Mouse (Mus musculus) heart, embryonic 13.5 days (tissue): ENCODE data around the gene Lrrc8c. TPM values are rescaled to one million over a fixed set of nuclear protein-coding genes. Genes with fewer than 3 reads are reported as not detected.
A peak's percentile ranks its signal among the peaks of the same experiment; 100 is the strongest.

Experiments used
- ATAC-seq: fragments of 200-750 bp; cut with Nextera tagmentation; 2 replicates; pipeline ENCODE4 v1.8.0; 2017; ENCODE audit warnings: moderate TSS enrichment; ENCODE audit not compliant: insufficient number of reproducible peaks, low FRiP score, low TSS enrichment; ENCODE audit errors: extremely low read depth
- H3K27ac ChIP-seq: fragments of 300-500 bp; sonication (generic); replicated peaks from 2 replicates; pipeline ENCODE4 v1.5.1; 2015; ENCODE audit warnings: moderate library complexity, mild to moderate bottlenecking, inconsistent platforms
- H3K27me3 ChIP-seq: fragments of 300-500 bp; sonication (generic); replicated peaks from 2 replicates; pipeline ENCODE4 v1.6.1; 2015; ENCODE audit warnings: mild to moderate bottlenecking, inconsistent platforms
- H3K36me3 ChIP-seq: fragments of 300-500 bp; sonication (generic); 2 replicates; pipeline ENCODE4 v1.6.1; 2015; ENCODE audit warnings: mild to moderate bottlenecking, inconsistent platforms
- H3K4me1 ChIP-seq: fragments of 300-500 bp; sonication (generic); 2 replicates; pipeline ENCODE4 v1.6.1; 2015; ENCODE audit warnings: inconsistent platforms
- H3K4me2 ChIP-seq: fragments of 300-500 bp; sonication (generic); 2 replicates; pipeline ENCODE4 v1.6.1; 2015; ENCODE audit warnings: inconsistent platforms, mild to moderate bottlenecking, moderate library complexity
- H3K4me3 ChIP-seq: fragments of 300-500 bp; sonication (generic); 2 replicates; pipeline ENCODE4 v1.5.1; 2015; ENCODE audit warnings: moderate library complexity, mild to moderate bottlenecking, inconsistent platforms
- H3K9ac ChIP-seq: fragments of 300-500 bp; sonication (generic); 2 replicates; pipeline ENCODE4 v1.6.1; 2015; ENCODE audit warnings: inconsistent platforms, mild to moderate bottlenecking, moderate library complexity
- H3K9me3 ChIP-seq: fragments of 300-500 bp; sonication (generic); 2 replicates; pipeline ENCODE4 v1.6.1; 2016; ENCODE audit warnings: inconsistent platforms
- WGBS: fragments of 180-500 bp; shearing (Covaris S2); methylation state at CpG from one replicate; pipeline ENCODE4 v1.1.7; 2015; ENCODE audit warnings: mixed read lengths; 5-methylcytosine and 5-hydroxymethylcytosine counted together
- polyA plus RNA-seq: library from polyadenylated mRNA; unstranded; fragments of >200 nt; fragmentation: Nextera tagmentation; extraction: Ambion mirVana; gene quantifications from 2 replicates; pipeline ENCODE4 v1.2.1, GENCODE M21; 2015

Gene Lrrc8c
- 18.3 and 19.7 TPM in 2 replicates for polyA plus RNA-seq

- Histone ChIP-seq H3K4me3 (peak within 1 kb of the TSS; percentile 92), H3K27ac (peak within 1 kb of the TSS; percentile 98), H3K27me3 (no peaks in the 10 kb centered on the region), H3K4me2 (peak within 1 kb of the TSS; percentile 88), H3K9me3 (no peaks in the 10 kb centered on the region), H3K4me1 (peaks cover 63% of the 10 kb centered on the region), H3K36me3 (peaks cover under 1% of the 10 kb centered on the region; the same call in 1 of the 2 replicates), H3K9ac (peak within 1 kb of the TSS; percentile 97)
- peak; percentile 80 for ATAC-seq
- WGBS: under 1% methylated on average over 73 of the region's 93 CpGs
These were observed at the start of gene Lrrc8c for GRCm38 (mm10) chr5:105519096-105519975. TSS of gene Lrrc8c (plus strand) at chr5:105519388.

DNA sequence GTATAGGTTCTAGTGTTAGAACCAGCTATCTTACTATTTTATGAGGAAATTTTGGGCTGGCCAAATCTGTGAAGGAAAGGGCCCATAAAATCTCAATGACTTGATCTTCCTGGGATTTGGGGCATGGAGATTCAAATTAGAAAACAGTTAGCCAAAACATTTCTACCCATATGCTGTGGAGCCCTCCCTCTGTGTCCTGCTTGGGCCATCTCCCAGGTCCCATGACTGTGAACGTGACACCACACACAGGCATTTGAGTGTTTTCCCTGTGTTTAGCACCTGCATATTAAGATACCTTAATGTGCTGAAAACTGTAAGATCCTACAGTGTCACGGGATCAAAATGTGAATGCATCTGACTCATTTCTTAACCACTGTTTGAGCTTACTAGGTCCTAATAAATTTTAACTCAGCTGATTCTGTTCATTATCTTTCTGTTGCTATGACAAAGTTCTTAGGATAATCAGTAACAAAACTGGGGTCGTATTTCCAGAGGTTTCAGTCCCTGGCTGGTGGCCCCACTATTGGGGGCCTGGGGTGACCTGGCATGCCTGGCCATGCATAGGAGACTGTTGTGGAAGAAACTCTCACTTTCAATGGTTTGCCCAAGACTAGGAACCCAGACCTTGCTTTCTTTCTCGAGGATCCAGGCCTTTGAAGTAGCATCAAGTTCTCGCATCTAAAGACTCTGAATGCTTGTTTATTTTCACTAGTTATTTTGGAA, 46.0 kb upstream of the Lrrc8c start:
- WGBS: 64% methylated on average over 5 of the region's 5 CpGs
- Histone ChIP-seq H3K27ac (no peak overlapping the region), H3K4me3 (no peak overlapping the region), H3K9ac (no peak overlapping the region), H3K4me2 (no peak overlapping the region), H3K9me3 (no peaks in the 10 kb centered on the region), H3K36me3 (peaks cover 14% of the 10 kb centered on the region), H3K27me3 (no peaks in the 10 kb centered on the region), H3K4me1 (no peaks in the 10 kb centered on the region)
- no peak for ATAC-seq

DNA sequence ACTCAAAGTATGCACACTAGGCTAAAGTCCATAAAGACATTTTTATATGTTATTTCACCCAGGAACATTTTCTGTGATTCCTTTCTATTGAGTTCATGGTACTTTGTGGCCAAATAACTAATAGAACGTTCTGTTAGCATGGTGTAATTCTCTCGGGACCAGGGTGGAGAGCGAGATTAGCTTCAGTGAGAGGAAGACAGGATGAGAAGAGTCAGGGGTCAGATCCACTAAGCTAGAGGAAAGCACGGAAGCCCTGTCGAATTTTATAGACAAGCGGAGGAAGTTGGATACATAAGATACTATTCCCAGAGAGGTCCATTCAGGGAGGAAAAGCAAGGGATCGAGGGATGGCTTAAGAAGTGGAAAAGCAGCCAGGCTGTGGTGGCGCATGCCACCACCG, 41.7 kb upstream of the Lrrc8c start:
- Histone ChIP-seq H3K4me1 (no peaks in the 10 kb centered on the region), H3K36me3 (peaks cover 36% of the 10 kb centered on the region), H3K9me3 (no peaks in the 10 kb centered on the region), H3K4me3 (no peak overlapping the region), H3K27ac (no peak overlapping the region), H3K27me3 (no peaks in the 10 kb centered on the region), H3K4me2 (no peak overlapping the region), H3K9ac (no peak overlapping the region)
- 72% methylated on average over 9 of the region's 9 CpGs for WGBS
- no peak for ATAC-seq

DNA sequence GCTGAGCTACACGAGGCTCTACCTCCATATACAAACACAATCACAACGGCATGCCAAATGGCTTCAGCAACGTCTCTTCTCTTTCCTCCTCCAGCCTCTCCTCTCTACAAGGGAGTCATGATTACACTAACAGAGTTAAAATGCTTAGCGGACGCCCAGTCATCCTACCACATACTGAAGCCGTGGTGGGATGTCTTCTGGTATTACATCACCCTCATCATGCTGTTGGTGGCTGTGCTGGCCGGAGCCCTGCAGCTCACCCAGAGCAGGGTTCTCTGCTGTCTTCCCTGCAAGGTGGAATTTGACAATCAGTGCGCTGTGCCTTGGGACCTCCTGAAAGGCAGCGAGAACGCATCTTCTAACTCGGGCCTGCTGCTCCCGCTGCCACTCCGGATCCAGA, 39.5 kb upstream of the Lrrc8c start:
- Histone ChIP-seq H3K4me3 (no peak overlapping the region), H3K4me2 (no peak overlapping the region), H3K27ac (no peak overlapping the region), H3K9ac (no peak overlapping the region), H3K27me3 (no peaks in the 10 kb centered on the region), H3K4me1 (no peaks in the 10 kb centered on the region), H3K36me3 (peaks cover 40% of the 10 kb centered on the region), H3K9me3 (no peaks in the 10 kb centered on the region)
- no peak for ATAC-seq
- WGBS: 87% methylated on average over 13 of the region's 13 CpGs

DNA sequence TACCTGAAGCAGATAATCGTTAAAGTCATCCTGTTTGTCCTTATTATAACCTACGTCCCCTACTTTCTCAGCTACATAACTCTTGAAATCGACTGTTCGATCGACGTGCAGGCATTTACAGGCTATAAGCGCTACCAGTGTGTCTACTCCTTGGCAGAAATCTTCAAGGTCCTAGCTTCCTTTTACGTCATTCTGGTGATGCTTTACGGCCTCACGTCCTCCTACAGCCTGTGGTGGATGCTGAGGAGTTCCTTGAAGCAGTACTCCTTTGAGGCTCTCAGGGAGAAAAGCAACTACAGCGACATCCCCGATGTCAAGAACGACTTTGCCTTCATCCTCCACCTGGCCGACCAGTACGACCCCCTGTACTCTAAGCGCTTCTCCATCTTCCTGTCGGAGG, 38.6 kb upstream of the Lrrc8c start:
- ATAC-seq: no peak
- Histone ChIP-seq H3K9me3 (no peaks in the 10 kb centered on the region), H3K27ac (no peak overlapping the region), H3K36me3 (peaks cover 47% of the 10 kb centered on the region), H3K4me2 (no peak overlapping the region), H3K4me1 (no peaks in the 10 kb centered on the region), H3K27me3 (no peaks in the 10 kb centered on the region), H3K4me3 (no peak overlapping the region), H3K9ac (no peak overlapping the region)
- 92% methylated on average over 17 of the region's 17 CpGs for WGBS

- H3K9ac ChIP-seq: no peak overlapping the region
- H3K27me3 ChIP-seq: no peaks in the 10 kb centered on the region
- no peak overlapping the region for H3K27ac ChIP-seq
- no peak overlapping the region for H3K4me3 ChIP-seq
- H3K36me3 ChIP-seq: peaks cover 44% of the 10 kb centered on the region
- H3K4me2 ChIP-seq: no peak overlapping the region
- ATAC-seq: no peak
- no peaks in the 10 kb centered on the region for H3K9me3 ChIP-seq
- 58% methylated on average over 2 of the region's 2 CpGs for WGBS
- no peaks in the 10 kb centered on the region for H3K4me1 ChIP-seq
These were observed 35.6 kb upstream of the Lrrc8c start for GRCm38 (mm10) chr5:105483632-105484031.

DNA sequence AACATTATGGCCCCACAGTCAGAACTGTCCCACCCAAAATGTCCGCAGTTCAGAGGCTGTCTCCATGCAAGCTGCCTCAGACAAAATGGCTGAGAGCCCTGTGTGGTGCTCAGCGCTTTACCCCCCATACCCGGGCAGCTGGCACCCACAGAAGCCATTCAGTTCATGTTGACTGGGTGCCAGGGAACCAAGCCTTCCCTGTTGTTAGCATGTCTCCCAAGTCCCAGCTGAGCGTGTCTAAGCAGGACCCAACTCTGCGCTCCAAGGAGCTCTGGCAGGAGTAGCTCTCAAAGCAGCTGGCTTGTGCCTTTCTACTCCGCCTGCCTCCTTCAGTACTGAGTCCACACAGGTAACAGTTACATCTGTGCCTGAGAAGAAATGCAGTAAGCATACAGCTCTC, 34.9 kb upstream of the Lrrc8c start:
- H3K27ac ChIP-seq: no peak overlapping the region
- no peak overlapping the region for H3K9ac ChIP-seq
- no peak overlapping the region for H3K4me2 ChIP-seq
- no peaks in the 10 kb centered on the region for H3K27me3 ChIP-seq
- no peak overlapping the region for H3K4me3 ChIP-seq
- H3K36me3 ChIP-seq: peaks cover 44% of the 10 kb centered on the region
- no peak for ATAC-seq
- no peaks in the 10 kb centered on the region for H3K9me3 ChIP-seq
- no peaks in the 10 kb centered on the region for H3K4me1 ChIP-seq
- WGBS: 91% methylated on average over 6 of the region's 6 CpGs

GRCm38 (mm10) chr5:105484891-105485290, 34.3 kb upstream of the Lrrc8c start:
- WGBS: 92% methylated on average over 14 of the region's 14 CpGs
- no peak for ATAC-seq
- H3K27me3 ChIP-seq: no peaks in the 10 kb centered on the region
- no peak overlapping the region for H3K4me2 ChIP-seq
- peaks cover 39% of the 10 kb centered on the region for H3K36me3 ChIP-seq
- H3K27ac ChIP-seq: no peak overlapping the region
- no peak overlapping the region for H3K9ac ChIP-seq
- H3K9me3 ChIP-seq: no peaks in the 10 kb centered on the region
- no peaks in the 10 kb centered on the region for H3K4me1 ChIP-seq
- no peak overlapping the region for H3K4me3 ChIP-seq

DNA sequence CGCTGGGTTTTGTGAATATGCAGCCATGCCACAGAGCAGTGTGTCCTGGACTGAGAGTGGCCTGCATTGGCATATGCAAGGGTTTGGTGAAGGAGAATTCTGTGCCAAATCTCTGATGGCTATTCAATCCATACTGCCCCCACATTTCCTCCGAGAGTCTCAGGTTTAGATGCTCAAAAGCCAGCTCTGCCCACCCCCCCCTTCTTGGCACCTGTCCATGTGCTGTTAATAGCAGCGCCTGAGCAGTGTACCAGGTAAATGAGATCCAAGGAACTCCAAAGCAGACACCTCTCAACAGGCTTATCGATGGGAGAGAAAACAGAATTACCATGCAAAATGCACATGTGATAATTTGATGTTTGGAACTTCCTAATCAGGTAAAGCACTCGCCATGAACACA, 29.0 kb upstream of the Lrrc8c start:
- Histone ChIP-seq H3K9ac (no peak overlapping the region), H3K9me3 (no peaks in the 10 kb centered on the region), H3K36me3 (peaks cover 11% of the 10 kb centered on the region; the same call in 1 of the 2 replicates), H3K27ac (no peak overlapping the region), H3K4me1 (peaks cover 11% of the 10 kb centered on the region), H3K4me3 (no peak overlapping the region), H3K4me2 (no peak overlapping the region), H3K27me3 (no peaks in the 10 kb centered on the region; the same call in 1 of the 2 replicates)
- ATAC-seq: no peak
- WGBS: 81% methylated on average over 5 of the region's 5 CpGs

DNA sequence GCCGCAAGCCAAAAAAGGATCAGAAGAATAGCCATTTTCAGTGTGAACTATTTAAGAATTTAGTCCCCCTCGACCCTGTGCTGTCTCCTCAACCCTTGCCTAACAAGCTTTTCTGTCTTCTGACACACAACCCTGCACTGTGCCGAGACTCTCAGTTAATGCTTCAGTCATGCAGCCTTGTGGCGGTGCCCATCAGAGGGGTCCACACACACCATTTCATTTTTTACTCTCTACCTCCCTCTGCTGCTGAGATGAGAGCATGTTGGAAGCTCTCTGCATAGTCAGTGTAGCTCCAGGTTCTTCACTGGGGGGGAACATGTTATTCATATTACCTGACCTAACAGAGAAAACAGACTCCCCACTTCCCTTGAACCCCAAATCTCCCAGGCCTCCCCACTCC, 27.8 kb upstream of the Lrrc8c start:
- Histone ChIP-seq H3K4me3 (no peak overlapping the region), H3K4me1 (peaks cover 18% of the 10 kb centered on the region), H3K27ac (no peak overlapping the region), H3K4me2 (no peak overlapping the region), H3K36me3 (no peaks in the 10 kb centered on the region), H3K9ac (no peak overlapping the region), H3K9me3 (no peaks in the 10 kb centered on the region), H3K27me3 (no peaks in the 10 kb centered on the region; the same call in 1 of the 2 replicates)
- ATAC-seq: no peak; the same call in 1 of the 2 replicates
- WGBS: 56% methylated on average over 4 of the region's 4 CpGs

- Histone ChIP-seq H3K9me3 (no peaks in the 10 kb centered on the region), H3K27ac (no peak overlapping the region), H3K9ac (no peak overlapping the region), H3K27me3 (no peaks in the 10 kb centered on the region; the same call in 1 of the 2 replicates), H3K4me3 (no peak overlapping the region), H3K36me3 (no peaks in the 10 kb centered on the region), H3K4me1 (peaks cover 18% of the 10 kb centered on the region), H3K4me2 (no peak overlapping the region)
- ATAC-seq: no peak
- 48% methylated on average over 10 of the region's 10 CpGs for WGBS
These were observed 26.6 kb upstream of the Lrrc8c start for GRCm38 (mm10) chr5:105492367-105493246.
